Mouse (Mus musculus) spleen, postnatal 14 days (tissue): ENCODE measurements around the gene Myh8.
A peak's percentile ranks its signal among the peaks of the same experiment; 100 is the strongest.

Experiments
- DNase-seq, 2 experiments: peaks; one replicate each; pipeline ENCODE4 v3.0.0; 2021 to 2022; ENCODE audit warnings: low spot score in 2 of 2

Gene Myh8

GRCm38 (mm10) chr11:67276601-67277174, at the start of gene Myh8:
Myh8 (plus strand) TSS chr11:67277124.
- DNase-seq = no peak

- no peak for DNase-seq
These were observed 48.2 kb upstream of the Myh8 start for GRCm38 (mm10) chr11:67228731-67229130.

- no peak for DNase-seq
These were observed 47.8 kb upstream of the Myh8 start for GRCm38 (mm10) chr11:67229166-67229565.

GRCm38 (mm10) chr11:67229946-67230345, 47.0 kb upstream of the Myh8 start:
- DNase-seq = no peak

- no peak for DNase-seq
These were observed 41.1 kb upstream of the Myh8 start for GRCm38 (mm10) chr11:67235639-67236358.

- DNase-seq = no peak
These were observed 40.1 kb upstream of the Myh8 start for GRCm38 (mm10) chr11:67236799-67237198.

GRCm38 (mm10) chr11:67237481-67238079, 39.3 kb upstream of the Myh8 start, which contains the start of gene Myh4:
Myh4 (plus strand) TSS chr11:67238029.
- no peak for DNase-seq

- DNase-seq = no peak
These were observed 35.9 kb upstream of the Myh8 start for GRCm38 (mm10) chr11:67241051-67241450.

GRCm38 (mm10) chr11:67253691-67254090, 23.2 kb upstream of the Myh8 start:
- DNase-seq = no peak

- DNase-seq = no peak
These were observed 19.9 kb upstream of the Myh8 start for GRCm38 (mm10) chr11:67257048-67257447.

GRCm38 (mm10) chr11:67260956-67261355, 16.0 kb upstream of the Myh8 start:
- DNase-seq = no peak

GRCm38 (mm10) chr11:67293440-67293839, 16.5 kb downstream of the Myh8 start:
- DNase-seq = no peak

- no peak for DNase-seq
These were observed 37.0 kb downstream of the Myh8 start for GRCm38 (mm10) chr11:67313733-67314452.

GRCm38 (mm10) chr11:67321358-67321757, 44.4 kb downstream of the Myh8 start, which contains the start of gene Myh13:
Myh13 (plus strand) TSS chr11:67321658.
- DNase-seq = no peak

GRCm38 (mm10) chr11:67326536-67326935, 49.6 kb downstream of the Myh8 start:
- no peak for DNase-seq

- no peak for DNase-seq
These were observed 67.6 kb downstream of the Myh8 start for GRCm38 (mm10) chr11:67344556-67344955.

GRCm38 (mm10) chr11:67345186-67345855, 68.4 kb downstream of the Myh8 start:
- DNase-seq = no peak

GRCm38 (mm10) chr11:67345856-67346236, 68.9 kb downstream of the Myh8 start:
- DNase-seq = no peak

GRCm38 (mm10) chr11:67350153-67350768, 73.3 kb downstream of the Myh8 start:
- peak in 1 of 2 experiments; percentile 34 for DNase-seq

- DNase-seq = no peak
These were observed 76.1 kb downstream of the Myh8 start for GRCm38 (mm10) chr11:67353011-67353410.

GRCm38 (mm10) chr11:67358031-67358430, 81.1 kb downstream of the Myh8 start:
- no peak for DNase-seq
